Mouse (Mus musculus) cerebellum, postnatal 25 days (tissue): ENCODE data around the gene Slc22a14.
"Not testable (repeated sequence)": the region's sequence is repeated elsewhere in the genome, so short reads cannot be mapped to it uniquely, and the experiment has no call there.

Experiments
- DNase-seq, 2 experiments: peaks; one replicate each; pipeline ENCODE4 v3.0.0; 2021; ENCODE audit warnings: mixed read lengths in 2 of 2

The Slc22a14 gene

DNA sequence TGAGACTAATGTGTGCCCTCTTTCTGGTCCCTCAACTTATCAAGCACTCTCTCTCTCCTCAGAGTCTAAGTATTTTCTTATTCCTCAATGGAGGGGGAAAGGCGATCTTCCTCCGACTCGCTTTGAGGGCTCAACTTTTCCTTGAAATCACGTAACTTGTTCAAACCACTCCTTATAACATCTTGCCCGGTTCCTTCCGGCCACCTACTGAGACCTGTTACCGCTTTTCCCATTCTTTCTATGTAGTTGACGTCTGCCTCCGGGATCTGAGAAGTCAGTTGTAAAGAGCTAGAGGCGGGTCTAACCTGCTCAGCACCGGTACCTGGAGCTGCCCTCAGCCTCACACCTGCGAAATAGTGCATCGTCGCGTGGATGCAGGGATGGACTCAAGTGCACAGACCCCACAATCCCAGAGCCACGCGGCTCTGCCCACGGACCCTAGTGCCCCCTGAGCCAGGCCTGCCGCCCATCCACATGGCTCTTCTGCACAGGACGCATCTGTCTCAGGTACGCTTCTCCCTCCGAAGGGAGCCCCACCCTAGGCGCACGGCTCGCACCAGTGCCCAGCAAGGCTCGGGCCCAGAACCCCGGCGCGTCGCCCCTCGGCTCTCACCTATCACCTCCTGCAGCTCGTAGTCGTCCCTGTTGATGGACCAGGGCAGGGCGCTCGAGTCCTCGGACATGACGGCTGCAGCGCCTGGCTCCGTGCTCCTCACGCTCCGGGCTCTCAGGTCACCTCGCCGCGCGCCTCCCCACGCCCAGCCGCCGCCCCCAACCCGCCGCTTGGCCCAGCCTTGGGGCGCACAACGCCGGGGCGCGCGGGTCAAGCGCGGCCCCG lies 43.7 kb downstream of the Slc22a14 start:
- DNase-seq, result no peak

- no peak for DNase-seq
Observed at GRCm38 (mm10) chr9:119320946-119321345, 44.4 kb downstream of the Slc22a14 start.

DNA sequence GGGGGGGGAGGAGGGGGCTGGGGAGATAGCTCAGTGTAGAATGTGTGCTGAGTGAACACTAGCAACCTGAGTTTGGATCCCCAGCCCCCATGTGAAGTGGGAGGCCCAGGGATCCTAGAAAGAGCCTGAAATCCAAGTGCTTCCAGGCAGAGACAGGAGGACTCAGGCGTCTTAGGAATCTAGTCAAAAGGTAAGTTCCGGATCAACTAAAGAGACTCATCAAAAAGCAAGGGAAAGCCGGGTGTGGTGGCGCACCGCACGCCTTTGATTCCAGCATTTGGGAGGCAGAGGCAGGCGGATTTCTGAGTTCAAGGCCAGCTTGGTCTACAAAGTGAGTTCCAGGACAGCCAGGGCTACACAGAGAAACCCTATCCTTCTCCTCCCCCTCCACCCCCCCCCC lies 44.9 kb downstream of the Slc22a14 start:
- DNase-seq, result no peak

GRCm38 (mm10) chr9:119318891-119319290 lies 46.5 kb downstream of the Slc22a14 start:
- DNase-seq, result no peak

- peak; percentile 49 to 55 for DNase-seq
Observed at GRCm38 (mm10) chr9:119313096-119313495, 52.3 kb downstream of the Slc22a14 start.

- DNase-seq, result no peak
Observed at GRCm38 (mm10) chr9:119309067-119309466, 56.3 kb downstream of the Slc22a14 start.

- DNase-seq, result no peak
Observed at GRCm38 (mm10) chr9:119305863-119306262, 59.5 kb downstream of the Slc22a14 start.

GRCm38 (mm10) chr9:119298563-119298962 lies 66.8 kb downstream of the Slc22a14 start:
- DNase-seq, result no peak

DNA sequence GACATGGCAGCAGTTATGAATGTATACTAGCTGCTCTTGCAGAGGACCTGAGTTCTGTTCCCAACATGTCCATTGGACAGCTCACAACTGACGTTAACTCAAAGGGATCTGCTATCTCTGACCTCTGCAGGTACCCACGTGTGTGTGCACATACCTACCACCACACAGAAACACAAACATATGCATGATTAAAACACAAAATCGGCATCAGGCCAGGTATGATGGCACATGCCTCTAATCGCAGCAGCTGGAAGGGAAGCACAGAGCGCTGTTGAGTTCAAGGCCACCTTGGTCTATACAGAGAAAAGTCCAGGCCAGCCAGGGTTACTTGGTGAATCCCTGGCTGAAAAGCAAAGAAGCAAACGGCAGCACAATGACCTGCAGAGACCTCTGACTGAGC lies 67.7 kb downstream of the Slc22a14 start:
- DNase-seq, result no peak

GRCm38 (mm10) chr9:119290791-119291190 lies 74.6 kb downstream of the Slc22a14 start:
- DNase-seq, result no peak

DNA sequence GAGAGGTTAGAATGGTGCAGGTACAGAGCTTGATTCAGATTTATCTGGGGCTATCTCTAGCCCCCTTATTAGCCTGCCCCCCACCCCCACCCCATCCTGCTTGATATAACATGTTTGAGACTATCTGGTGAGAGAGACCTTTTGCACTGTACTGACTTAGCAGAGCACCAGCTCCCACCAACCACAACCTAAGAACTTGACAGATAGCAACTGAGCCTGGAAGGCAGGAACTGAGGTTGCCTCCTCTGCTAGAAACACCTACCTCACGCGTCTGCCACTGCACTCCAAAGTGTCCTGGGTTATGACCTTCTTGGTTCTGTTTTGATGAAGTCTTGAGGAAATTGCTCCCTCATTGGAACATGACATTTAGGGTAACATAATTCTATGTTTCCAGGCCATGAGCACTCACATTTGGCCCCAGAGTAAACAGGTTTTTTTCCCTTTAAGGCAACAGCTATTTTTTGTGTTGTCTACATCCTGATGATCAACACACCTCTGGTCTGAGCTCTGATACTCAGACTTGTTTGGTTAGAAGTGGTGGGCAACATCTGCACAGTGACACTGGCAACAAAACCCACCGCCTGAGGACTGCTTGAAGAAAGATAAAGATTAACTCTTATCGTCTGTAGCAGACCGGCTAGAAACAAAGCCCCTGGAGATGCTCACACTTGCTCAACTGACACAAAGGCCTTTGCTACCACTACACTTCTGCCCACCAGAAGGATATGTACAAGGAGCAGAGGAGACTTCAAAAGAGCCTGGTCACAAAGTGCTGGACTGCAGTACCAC lies 84.3 kb downstream of the Slc22a14 start:
- no peak for DNase-seq

DNA sequence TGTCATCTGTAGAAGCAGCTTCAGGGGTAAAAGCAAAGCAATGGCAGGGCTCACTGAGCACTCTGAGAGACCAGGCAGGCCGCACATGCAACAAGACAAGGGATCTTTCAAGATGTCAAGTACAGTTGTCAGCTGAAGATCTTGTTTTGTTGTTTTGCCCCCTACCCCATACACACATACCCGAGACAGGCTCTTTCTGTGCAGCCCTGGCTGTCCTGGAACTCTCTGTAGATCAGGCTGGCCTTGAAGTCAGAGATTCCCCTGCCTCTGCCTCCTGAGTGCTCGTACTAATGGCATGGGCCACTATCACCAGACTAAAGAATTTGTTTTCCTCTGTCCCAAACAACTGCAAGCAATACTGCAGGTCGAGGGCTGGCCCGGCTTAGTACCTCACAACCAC lies 87.3 kb downstream of the Slc22a14 start:
- no peak for DNase-seq

DNA sequence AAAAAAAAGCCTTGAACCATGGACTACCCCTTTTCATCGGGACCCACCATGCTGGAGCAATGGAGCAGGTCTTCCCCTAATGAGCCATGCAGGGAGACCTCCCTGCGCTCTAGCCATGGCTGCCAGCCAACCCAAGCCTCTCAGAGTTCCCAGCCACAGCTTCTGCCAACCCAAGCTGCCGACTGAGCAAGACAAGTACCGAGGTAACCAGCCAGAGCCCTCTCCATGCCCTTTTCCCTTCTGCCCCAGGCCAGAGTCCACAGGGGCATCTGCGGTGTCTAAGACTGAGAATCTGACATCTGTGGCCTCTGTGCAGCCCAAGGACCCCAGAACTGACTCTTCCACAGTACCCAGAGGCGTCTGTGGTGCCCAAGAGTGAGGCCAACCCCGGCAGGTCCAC lies 89.0 kb downstream of the Slc22a14 start:
- DNase-seq, result peak; percentile 72 to 83

DNA sequence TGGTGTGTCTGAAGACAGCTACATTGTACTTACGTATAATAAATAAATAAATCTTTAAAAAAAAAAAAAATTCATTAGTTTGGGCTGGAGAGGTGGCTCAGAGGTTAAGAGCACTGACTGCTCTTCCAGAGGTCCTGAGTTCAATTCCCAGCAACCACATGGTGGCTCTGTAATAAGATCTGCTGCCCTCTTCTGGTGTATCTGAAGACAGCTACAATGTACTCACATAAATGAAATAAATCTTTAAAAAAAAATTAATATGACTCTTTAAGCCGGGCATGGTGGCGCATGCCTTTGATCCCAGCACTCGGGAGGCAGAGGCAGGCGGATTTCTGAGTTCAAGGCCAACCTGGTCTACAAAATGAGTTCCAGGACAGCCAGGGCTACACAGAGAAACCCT lies 90.5 kb downstream of the Slc22a14 start:
- DNase-seq, result not testable (repeated sequence)

DNA sequence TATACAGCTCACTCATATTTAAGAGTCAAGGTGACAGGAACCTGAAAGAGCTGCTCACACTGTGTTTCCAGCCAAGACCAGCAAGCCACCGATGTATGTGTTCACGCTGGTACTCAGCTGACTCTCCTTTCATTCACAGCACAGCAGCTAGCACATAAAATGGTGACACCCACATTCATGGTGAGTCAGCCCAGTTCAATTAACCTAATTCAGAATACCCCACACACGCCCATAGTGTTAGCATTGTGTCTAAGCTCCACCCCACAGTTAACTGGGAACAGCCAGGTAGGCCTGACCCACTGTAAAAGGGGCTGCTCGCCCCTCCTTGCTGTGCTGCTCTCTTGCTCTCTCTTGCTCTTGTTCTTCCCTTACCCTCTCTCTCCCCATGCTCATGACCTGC lies 93.9 kb downstream of the Slc22a14 start:
- DNase-seq, result no peak

DNA sequence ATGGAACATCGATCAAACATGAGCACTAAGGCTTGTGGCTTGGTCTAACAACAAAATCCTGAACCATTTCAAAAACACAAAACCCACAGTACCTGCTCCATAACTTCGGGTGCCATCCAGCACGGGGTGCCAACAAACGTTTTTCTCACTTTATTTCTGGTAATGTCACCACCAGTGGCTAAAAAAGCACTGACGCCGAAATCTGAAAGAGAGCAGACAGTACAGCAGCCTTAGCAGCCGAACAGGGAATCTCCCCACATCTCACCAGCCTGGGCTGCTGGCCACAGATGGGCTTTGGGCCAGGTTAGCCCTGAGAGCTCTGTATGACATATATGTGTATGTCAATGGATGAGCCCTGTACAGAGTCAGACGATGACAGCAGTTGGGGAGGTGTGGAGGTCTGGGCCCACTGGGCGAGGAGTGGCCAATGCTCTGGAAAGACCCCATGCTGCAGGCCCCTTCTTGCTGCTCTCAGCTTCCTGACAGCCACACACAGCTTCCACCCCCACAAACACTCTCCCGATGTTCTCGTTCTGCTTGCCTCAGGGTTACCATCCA lies 96.7 kb downstream of the Slc22a14 start:
- DNase-seq, result peak; percentile 18 to 45

GRCm38 (mm10) chr9:119268120-119268519 lies 97.2 kb downstream of the Slc22a14 start:
- no peak for DNase-seq

DNA sequence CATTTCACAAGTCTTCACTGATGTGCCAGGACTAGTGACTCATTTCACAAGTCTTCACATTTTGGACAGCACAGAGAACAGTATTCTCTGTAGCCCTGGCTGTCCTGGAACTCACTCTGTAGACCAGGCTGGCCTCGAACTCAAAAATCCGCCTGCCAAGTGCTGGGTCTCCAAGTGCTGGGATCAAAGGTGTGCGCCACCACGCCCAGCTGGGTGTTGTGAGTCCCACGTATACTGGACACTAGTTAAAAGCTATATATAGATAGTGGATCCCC lies 99.3 kb downstream of the Slc22a14 start:
- DNase-seq, result not testable (repeated sequence)

- DNase-seq, result not testable (repeated sequence)
Observed at GRCm38 (mm10) chr9:119265373-119266120, 99.8 kb downstream of the Slc22a14 start.

DNA sequence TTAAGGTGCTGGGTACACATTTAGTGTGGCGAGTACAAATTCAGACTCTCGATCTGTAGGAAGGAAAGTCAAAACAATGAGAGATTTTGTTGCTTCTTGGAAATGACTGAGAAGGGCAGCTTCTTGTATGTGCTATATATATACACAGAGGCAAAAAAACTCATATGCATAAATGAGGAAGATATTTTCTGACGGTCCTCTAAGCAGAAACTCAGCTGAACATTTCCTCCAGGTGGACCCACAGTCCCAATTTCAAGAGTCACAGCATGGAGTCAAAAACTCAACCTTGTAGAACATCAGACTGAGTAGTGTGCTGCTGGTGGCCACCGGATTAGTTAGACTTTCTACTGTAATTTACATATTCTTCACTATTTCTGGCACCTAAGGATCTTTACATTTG lies 102.3 kb downstream of the Slc22a14 start:
- DNase-seq, result no peak

DNA sequence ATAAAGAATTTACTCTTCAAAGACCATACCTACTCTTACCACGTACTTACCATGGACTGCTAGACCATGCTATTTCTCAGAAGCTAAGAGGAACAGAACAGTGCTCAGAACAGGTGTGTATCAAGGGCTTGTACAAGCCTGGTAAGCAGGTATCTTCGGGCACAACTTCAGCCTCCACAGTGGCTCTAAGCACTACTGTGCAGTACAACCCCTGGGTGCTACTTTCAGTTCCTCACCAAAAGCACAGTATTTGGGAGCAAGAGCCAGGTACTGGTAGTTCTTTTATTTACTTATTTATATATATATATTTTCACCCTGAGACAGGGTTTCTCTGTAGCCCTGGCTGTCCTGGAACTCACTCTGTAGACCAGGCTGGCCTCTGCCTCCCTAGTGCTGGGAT lies 104.5 kb downstream of the Slc22a14 start:
- DNase-seq, result no peak

DNA sequence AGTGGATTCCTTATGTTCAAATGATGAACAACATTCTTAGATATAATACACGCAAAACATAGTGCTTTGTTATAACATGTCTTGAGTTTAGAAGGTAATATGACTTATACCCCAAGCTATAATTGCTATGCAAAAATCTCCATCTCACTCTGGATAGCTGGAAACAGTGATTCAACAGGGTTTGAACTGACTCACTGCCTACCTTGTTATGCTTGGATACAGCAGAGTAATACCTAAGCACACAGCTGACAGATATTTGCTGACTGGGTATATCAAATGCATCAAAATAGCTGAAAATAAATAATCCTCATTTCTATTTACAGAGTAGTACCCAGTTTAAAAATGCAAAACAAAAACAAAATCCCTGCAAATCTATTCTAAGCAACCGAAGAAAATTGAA lies 106.6 kb downstream of the Slc22a14 start:
- DNase-seq, result no peak

GRCm38 (mm10) chr9:119258128-119258527 lies 107.2 kb downstream of the Slc22a14 start:
- no peak for DNase-seq
